Mouse (Mus musculus) forebrain, embryonic 11.5 days (tissue): ENCODE results near the gene Uhrf1. TPM values are rescaled to one million over a fixed set of nuclear protein-coding genes. Genes with fewer than 3 reads are reported as not detected.
A peak's percentile ranks its signal among the peaks of the same experiment; 100 is the strongest.

Experiments used
- ATAC-seq: fragments of 200-750 bp; cut with Nextera tagmentation; replicated peaks from 2 replicates; pipeline ENCODE4 v1.8.0; 2017; ENCODE audit warnings: moderate TSS enrichment; ENCODE audit not compliant: low FRiP score
- DNase-seq: peaks from one replicate; pipeline ENCODE4 v3.0.0-alpha.2; 2017; ENCODE audit warnings: low spot score
- H3K27ac ChIP-seq: fragments of 300-500 bp; sonication (generic); 2 replicates; pipeline ENCODE4 v1.5.1; 2014; ENCODE audit warnings: low read depth, low read length
- H3K27me3 ChIP-seq: fragments of 300-500 bp; sonication (generic); 2 replicates; pipeline ENCODE4 v1.6.1; 2014; ENCODE audit warnings: mild to moderate bottlenecking, low read length, mixed read lengths; ENCODE audit not compliant: control insufficient read depth, insufficient read depth
- H3K36me3 ChIP-seq: fragments of 300-500 bp; sonication (generic); 2 replicates; pipeline ENCODE4 v1.6.1; 2014; ENCODE audit warnings: mild to moderate bottlenecking, low read length, moderate library complexity, mixed read lengths; ENCODE audit not compliant: control insufficient read depth, insufficient read depth
- H3K4me1 ChIP-seq: fragments of 300-500 bp; sonication (generic); replicated peaks from 2 replicates; pipeline ENCODE4 v1.6.1; 2014; ENCODE audit warnings: low read length, mixed read lengths; ENCODE audit not compliant: control insufficient read depth, insufficient read depth
- H3K4me2 ChIP-seq: fragments of 300-500 bp; sonication (generic); 2 replicates; pipeline ENCODE4 v1.6.1; 2014; ENCODE audit warnings: low read depth, mild to moderate bottlenecking, low read length, moderate library complexity, mixed read lengths; ENCODE audit not compliant: severe bottlenecking
- H3K4me3 ChIP-seq: fragments of 300-500 bp; sonication (generic); 2 replicates; pipeline ENCODE4 v1.5.1; 2014; ENCODE audit warnings: low read depth, low read length
- H3K9ac ChIP-seq: fragments of 300-500 bp; sonication (generic); 2 replicates; pipeline ENCODE4 v1.6.1; 2014; ENCODE audit warnings: low read length
- H3K9me3 ChIP-seq: fragments of 300-500 bp; sonication (generic); 2 replicates; pipeline ENCODE4 v1.6.1; 2016; ENCODE audit warnings: low read length, mixed read lengths; ENCODE audit not compliant: control insufficient read depth
- WGBS: fragments of 180-500 bp; shearing (Covaris S2); extraction: QIAGEN DNeasy Blood & Tissue Kit; methylation state at CpG from one replicate; pipeline ENCODE4 v1.1.7; 2014; 5-methylcytosine and 5-hydroxymethylcytosine counted together
- polyA plus RNA-seq: library from polyadenylated mRNA; unstranded; fragments of >200 nt; fragmentation: Nextera tagmentation; extraction: Ambion mirVana; gene quantifications from 2 replicates; pipeline ENCODE4 v1.2.1, GENCODE M21; 2014

Gene Uhrf1
- polyA plus RNA-seq, 1 experiment from 2014 or later, result 223 TPM

DNA sequence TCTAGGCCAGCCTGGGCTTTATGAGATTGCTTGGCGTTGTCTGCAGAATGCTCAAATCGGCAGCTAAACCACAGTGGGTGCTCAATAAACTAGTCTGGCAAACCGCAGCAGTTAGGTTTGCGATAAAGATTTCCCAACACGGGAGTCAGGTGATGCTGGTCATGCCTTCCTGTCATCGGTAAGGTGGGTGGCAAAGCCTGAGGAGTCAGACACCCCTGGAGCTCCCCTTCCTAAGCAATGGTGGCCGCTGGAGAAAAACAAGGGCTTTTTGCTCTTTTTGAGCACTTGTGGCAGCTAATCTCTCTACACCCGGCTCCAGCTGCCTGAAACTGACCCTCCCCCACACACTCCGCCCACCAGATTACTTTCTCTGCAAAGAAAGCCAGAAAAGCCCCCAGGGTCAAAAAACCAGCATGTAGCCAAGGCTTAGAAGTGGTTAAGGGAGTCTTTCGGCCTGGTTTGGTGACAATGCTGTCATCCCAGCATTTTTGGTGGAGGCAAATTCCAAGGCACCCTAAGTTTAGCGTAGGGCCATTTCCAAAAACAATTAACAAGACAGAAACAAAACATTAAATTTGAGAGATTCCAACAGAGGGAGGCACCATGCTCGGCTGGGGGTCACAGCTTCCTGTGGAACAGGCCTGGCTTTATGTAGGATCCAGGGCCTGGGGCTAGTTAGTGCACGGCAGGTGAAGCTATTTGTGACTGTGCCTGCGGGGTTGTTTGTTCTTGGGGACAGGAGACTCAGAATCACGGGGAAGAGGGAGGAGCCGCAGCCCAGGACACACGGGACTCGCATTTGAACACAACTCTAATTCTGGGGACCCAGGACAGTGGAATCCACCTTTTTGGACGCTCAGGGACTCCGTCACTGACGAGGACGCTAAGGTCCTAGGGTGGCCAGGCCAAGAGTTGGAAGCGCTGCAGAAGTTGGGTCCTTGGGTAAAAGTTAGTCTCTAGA, 13.5 kb upstream of the Uhrf1 start:
- peaks cover 23% of the 10 kb centered on the region for H3K4me1 ChIP-seq
- H3K27me3 ChIP-seq, result no peaks in the 10 kb centered on the region
- WGBS, result 2% methylated on average over 23 of the region's 23 CpGs
- H3K4me2 ChIP-seq, result peak overlapping the region; percentile 72
- peak overlapping the region; percentile 59 for H3K9ac ChIP-seq
- H3K27ac ChIP-seq, result peak overlapping the region; percentile 88
- H3K9me3 ChIP-seq, result no peaks in the 10 kb centered on the region
- peak overlapping the region; percentile 39 for H3K4me3 ChIP-seq
- no peaks in the 10 kb centered on the region; the same call in 1 of the 2 replicates for H3K36me3 ChIP-seq
- peak; percentile 26 for ATAC-seq
- DNase-seq, result peak; percentile 80

DNA sequence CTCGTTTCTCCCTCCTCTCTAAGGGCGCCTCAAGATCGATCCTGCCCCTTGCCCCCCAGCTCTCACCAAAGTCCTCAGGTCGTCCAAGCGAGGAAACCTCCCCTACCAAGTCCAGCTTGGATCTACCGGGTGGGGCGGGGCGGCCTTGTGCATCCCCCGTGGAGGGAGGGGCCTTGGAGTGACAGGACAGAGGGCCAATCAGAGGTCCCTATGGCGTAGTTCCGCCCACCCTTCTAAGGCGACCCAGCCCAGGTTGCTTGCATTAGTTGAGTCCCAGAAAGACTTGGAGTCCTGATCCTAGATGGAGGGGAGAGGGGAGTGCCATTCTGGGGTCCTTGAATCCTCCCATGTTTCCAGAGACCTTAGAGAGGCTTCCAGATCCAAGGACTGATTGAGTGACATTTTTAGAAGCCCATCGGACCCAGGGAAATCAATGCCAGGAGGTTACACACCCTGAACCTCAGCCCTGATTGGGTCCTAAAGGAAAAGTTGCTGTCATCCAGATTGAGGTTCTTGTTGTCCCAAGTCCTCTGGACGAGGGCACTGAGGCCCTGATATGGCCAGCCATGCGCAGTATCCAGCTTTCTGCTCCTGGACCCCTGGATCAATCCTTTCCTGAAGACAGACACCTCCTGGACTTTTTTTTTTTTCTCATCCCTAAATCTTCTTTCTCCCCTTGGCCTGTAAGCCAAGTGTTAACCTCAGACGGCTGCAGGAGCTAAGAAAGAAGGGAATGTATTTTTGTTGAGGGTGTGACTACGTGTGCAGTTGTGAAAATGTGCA, 12.5 kb upstream of the Uhrf1 start:
- H3K4me1 ChIP-seq, result peaks cover 23% of the 10 kb centered on the region
- WGBS, result 3% methylated on average over 17 of the region's 17 CpGs
- peak overlapping the region; percentile 59 for H3K9ac ChIP-seq
- H3K4me2 ChIP-seq, result peak overlapping the region; percentile 72
- H3K4me3 ChIP-seq, result peak overlapping the region; percentile 39
- H3K36me3 ChIP-seq, result no peaks in the 10 kb centered on the region; the same call in 1 of the 2 replicates
- ATAC-seq, result peak; percentile 83
- H3K27ac ChIP-seq, result peak overlapping the region; percentile 88
- no peaks in the 10 kb centered on the region for H3K27me3 ChIP-seq
- peak; percentile 94 for DNase-seq
- no peaks in the 10 kb centered on the region for H3K9me3 ChIP-seq

GRCm38 (mm10) chr17:56291171-56291511, 12.0 kb upstream of the Uhrf1 start:
- Histone ChIP-seq H3K4me3 (peak overlapping the region; percentile 39; the same call in 1 of the 2 replicates), H3K9ac (peak overlapping the region; percentile 14), H3K27ac (peak overlapping the region; percentile 88), H3K9me3 (no peaks in the 10 kb centered on the region), H3K4me1 (peaks cover 23% of the 10 kb centered on the region), H3K36me3 (no peaks in the 10 kb centered on the region), H3K27me3 (no peaks in the 10 kb centered on the region), H3K4me2 (peak overlapping the region; percentile 72)
- DNase-seq, result peak; percentile 94
- WGBS, result under 1% methylated on average over 16 of the region's 16 CpGs
- peak; percentile 86 for ATAC-seq

GRCm38 (mm10) chr17:56291826-56292475, 11.2 kb upstream of the Uhrf1 start:
- H3K36me3 ChIP-seq, result no peaks in the 10 kb centered on the region
- ATAC-seq (no peak), DNase-seq (no peak)
- H3K4me2 ChIP-seq, result peak overlapping the region; percentile 72; the same call in 1 of the 2 replicates
- H3K4me3 ChIP-seq, result no peak overlapping the region; the same call in 1 of the 2 replicates
- WGBS, result 61% methylated on average over 7 of the region's 7 CpGs
- H3K27ac ChIP-seq, result peak overlapping the region; percentile 88; the same call in 1 of the 2 replicates
- H3K9me3 ChIP-seq, result no peaks in the 10 kb centered on the region
- H3K27me3 ChIP-seq, result no peaks in the 10 kb centered on the region
- no peak overlapping the region; the same call in 1 of the 2 replicates for H3K9ac ChIP-seq
- peaks cover 23% of the 10 kb centered on the region for H3K4me1 ChIP-seq

GRCm38 (mm10) chr17:56292531-56293222, 10.4 kb upstream of the Uhrf1 start, which contains the start of gene Plin3:
Plin3 (minus strand) TSS chr17:56292873.
- Histone ChIP-seq H3K36me3 (no peaks in the 10 kb centered on the region), H3K4me3 (no peak within 1 kb of the TSS), H3K4me2 (no peak within 1 kb of the TSS), H3K9me3 (no peaks in the 10 kb centered on the region), H3K27me3 (no peaks in the 10 kb centered on the region), H3K4me1 (peaks cover 23% of the 10 kb centered on the region), H3K27ac (peak within 1 kb of the TSS; percentile 88; the same call in 1 of the 2 replicates), H3K9ac (no peak within 1 kb of the TSS; the same call in 1 of the 2 replicates)
- WGBS, result 93% methylated on average over 4 of the region's 4 CpGs
- DNase-seq (no peak), ATAC-seq (no peak)

GRCm38 (mm10) chr17:56293291-56293690, 9.8 kb upstream of the Uhrf1 start:
- ATAC-seq (no peak), DNase-seq (no peak)
- Histone ChIP-seq H3K27ac (no peak overlapping the region), H3K36me3 (no peaks in the 10 kb centered on the region), H3K4me2 (no peak overlapping the region), H3K9ac (no peak overlapping the region), H3K4me3 (no peak overlapping the region), H3K27me3 (no peaks in the 10 kb centered on the region), H3K9me3 (no peaks in the 10 kb centered on the region), H3K4me1 (peaks cover 20% of the 10 kb centered on the region)
- 68% methylated on average over 1 of the region's 1 CpGs for WGBS

DNA sequence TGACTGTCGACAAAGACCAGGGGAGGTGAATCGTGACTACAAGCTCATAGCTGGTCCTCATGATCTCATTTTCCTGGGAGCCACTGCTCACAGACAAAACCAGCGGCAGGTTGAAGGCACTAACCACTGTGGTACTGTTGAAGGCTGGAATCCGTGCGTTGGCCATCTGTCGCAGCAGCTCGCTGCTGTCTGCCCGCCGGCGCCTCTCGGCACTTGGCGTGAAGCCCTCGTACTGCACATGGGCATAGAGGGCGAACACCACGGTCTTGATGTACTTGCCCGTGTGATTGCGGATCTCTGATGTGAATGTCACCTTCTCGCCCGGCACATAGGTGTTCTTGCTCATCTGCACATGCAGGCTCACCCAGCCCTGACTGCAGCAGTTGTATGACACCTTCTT, 8.9 kb upstream of the Uhrf1 start:
- Histone ChIP-seq H3K4me2 (no peak overlapping the region), H3K9me3 (no peaks in the 10 kb centered on the region), H3K4me3 (no peak overlapping the region), H3K27ac (no peak overlapping the region), H3K36me3 (no peaks in the 10 kb centered on the region), H3K9ac (no peak overlapping the region), H3K4me1 (peaks cover 18% of the 10 kb centered on the region), H3K27me3 (no peaks in the 10 kb centered on the region)
- DNase-seq (no peak), ATAC-seq (no peak)
- 90% methylated on average over 19 of the region's 19 CpGs for WGBS
